Mouse (Mus musculus) stomach, embryonic 14.5 days (tissue): ENCODE results near the gene Chat. TPM values are rescaled to one million over a fixed set of nuclear protein-coding genes. Genes with fewer than 3 reads are reported as not detected.
"Not testable (repeated sequence)": the region's sequence is repeated elsewhere in the genome, so short reads cannot be mapped to it uniquely, and the experiment has no call there.

Experiments
- ATAC-seq: fragments of 200-750 bp; cut with Nextera tagmentation; 2 replicates; pipeline ENCODE4 v1.8.0; 2017; ENCODE audit warnings: low read depth, moderate TSS enrichment; ENCODE audit not compliant: insufficient number of reproducible peaks, insufficient read depth, low FRiP score
- H3K27ac ChIP-seq: fragments of 300-500 bp; sonication (generic); 2 replicates; pipeline ENCODE4 v1.5.1; 2014; ENCODE audit warnings: mild to moderate bottlenecking, low read length, moderate library complexity, mixed read lengths
- H3K27me3 ChIP-seq: fragments of 300-500 bp; sonication (generic); 2 replicates; pipeline ENCODE4 v1.6.1; 2014; ENCODE audit warnings: low read length, control low read depth, mixed read lengths; ENCODE audit not compliant: control insufficient read depth, insufficient read depth
- H3K36me3 ChIP-seq: fragments of 300-500 bp; sonication (generic); 2 replicates; pipeline ENCODE4 v1.6.1; 2014; ENCODE audit warnings: mild to moderate bottlenecking, control low read depth, low read length, moderate library complexity, mixed read lengths; ENCODE audit not compliant: control insufficient read depth, insufficient read depth
- H3K4me1 ChIP-seq: fragments of 300-500 bp; sonication (generic); 2 replicates; pipeline ENCODE4 v1.6.1; 2014; ENCODE audit warnings: low read length, control low read depth, mixed read lengths; ENCODE audit not compliant: control insufficient read depth, insufficient read depth
- H3K4me2 ChIP-seq: fragments of 300-500 bp; sonication (generic); replicated peaks from 2 replicates; pipeline ENCODE4 v1.6.1; 2014; ENCODE audit warnings: low read depth, low read length, control low read depth
- H3K4me3 ChIP-seq: fragments of 300-500 bp; sonication (generic); 2 replicates; pipeline ENCODE4 v1.5.1; 2014; ENCODE audit warnings: low read depth, low read length, control low read depth
- H3K9ac ChIP-seq: fragments of 300-500 bp; sonication (generic); replicated peaks from 2 replicates; pipeline ENCODE4 v1.6.1; 2014; ENCODE audit warnings: low read depth, mild to moderate bottlenecking, control low read depth, low read length, moderate library complexity, mixed read lengths
- H3K9me3 ChIP-seq: fragments of 300-500 bp; sonication (generic); 2 replicates; pipeline ENCODE4 v1.6.1; 2016; ENCODE audit warnings: low read depth, low read length, control low read depth; ENCODE audit not compliant: control insufficient read depth
- WGBS: fragments of 180-500 bp; shearing (Covaris S2); extraction: QIAGEN DNeasy Blood & Tissue Kit; methylation state at CpG from one replicate; pipeline ENCODE4 v1.1.7; 2014; 5-methylcytosine and 5-hydroxymethylcytosine counted together
- polyA plus RNA-seq: library from polyadenylated mRNA; unstranded; fragments of >200 nt; fragmentation: Nextera tagmentation; extraction: Ambion mirVana; gene quantifications from 2 replicates; pipeline ENCODE4 v1.2.1, GENCODE M21; 2014

The Chat gene
- polyA plus RNA-seq, 1 experiment from 2014 or later, result 0.90 TPM

- no peaks in the 10 kb centered on the region for H3K27me3 ChIP-seq
- peak overlapping the region; percentile 77 for H3K27ac ChIP-seq
- no peak overlapping the region for H3K4me2 ChIP-seq
- H3K4me3 ChIP-seq, result no peak overlapping the region
- no peaks in the 10 kb centered on the region for H3K36me3 ChIP-seq
- H3K4me1 ChIP-seq, result no peaks in the 10 kb centered on the region
- H3K9ac ChIP-seq, result no peak overlapping the region
- no peaks in the 10 kb centered on the region for H3K9me3 ChIP-seq
- 47% methylated on average over 5 of the region's 5 CpGs for WGBS
- no peak for ATAC-seq
Observed at GRCm38 (mm10) chr14:32439316-32439715, 26.5 kb downstream of the Chat start.

GRCm38 (mm10) chr14:32437352-32437793 is 28.4 kb downstream of the Chat start:
- no peak overlapping the region for H3K4me2 ChIP-seq
- H3K36me3 ChIP-seq, result no peaks in the 10 kb centered on the region
- H3K9ac ChIP-seq, result no peak overlapping the region
- no peaks in the 10 kb centered on the region for H3K4me1 ChIP-seq
- no peaks in the 10 kb centered on the region for H3K9me3 ChIP-seq
- H3K4me3 ChIP-seq, result no peak overlapping the region
- no peak for ATAC-seq
- peak overlapping the region; percentile 53; the same call in 1 of the 2 replicates for H3K27ac ChIP-seq
- H3K27me3 ChIP-seq, result no peaks in the 10 kb centered on the region
- 27% methylated on average over 5 of the region's 5 CpGs for WGBS

- no peaks in the 10 kb centered on the region for H3K4me1 ChIP-seq
- H3K9me3 ChIP-seq, result no peaks in the 10 kb centered on the region
- no peaks in the 10 kb centered on the region for H3K27me3 ChIP-seq
- no peak overlapping the region for H3K4me3 ChIP-seq
- no peak overlapping the region for H3K9ac ChIP-seq
- no peak for ATAC-seq
- WGBS, result 29% methylated on average over 8 of the region's 8 CpGs
- no peak overlapping the region for H3K4me2 ChIP-seq
- no peak overlapping the region for H3K27ac ChIP-seq
- H3K36me3 ChIP-seq, result no peaks in the 10 kb centered on the region
Observed at GRCm38 (mm10) chr14:32429030-32429602, 36.7 kb downstream of the Chat start.

GRCm38 (mm10) chr14:32423946-32424345 is 41.8 kb downstream of the Chat start:
- H3K27ac ChIP-seq, result no peak overlapping the region
- no peaks in the 10 kb centered on the region for H3K9me3 ChIP-seq
- H3K4me3 ChIP-seq, result no peak overlapping the region
- WGBS, result 85% methylated on average over 7 of the region's 7 CpGs
- no peaks in the 10 kb centered on the region for H3K27me3 ChIP-seq
- H3K9ac ChIP-seq, result no peak overlapping the region
- H3K36me3 ChIP-seq, result no peaks in the 10 kb centered on the region
- no peaks in the 10 kb centered on the region for H3K4me1 ChIP-seq
- no peak for ATAC-seq
- H3K4me2 ChIP-seq, result no peak overlapping the region

- no peak overlapping the region for H3K4me2 ChIP-seq
- no peak overlapping the region for H3K9ac ChIP-seq
- H3K27ac ChIP-seq, result no peak overlapping the region
- H3K4me1 ChIP-seq, result no peaks in the 10 kb centered on the region
- H3K27me3 ChIP-seq, result no peaks in the 10 kb centered on the region
- no peak overlapping the region for H3K4me3 ChIP-seq
- no peaks in the 10 kb centered on the region for H3K36me3 ChIP-seq
- peaks cover 3% of the 10 kb centered on the region; the same call in 1 of the 2 replicates for H3K9me3 ChIP-seq
- ATAC-seq, result no peak
- WGBS, result 64% methylated on average over 11 of the region's 11 CpGs
Observed at GRCm38 (mm10) chr14:32418747-32419146, 47.0 kb downstream of the Chat start.

GRCm38 (mm10) chr14:32412075-32412474 is 53.7 kb downstream of the Chat start:
- Histone ChIP-seq H3K4me2 (no peak overlapping the region), H3K36me3 (no peaks in the 10 kb centered on the region), H3K27ac (no peak overlapping the region), H3K9me3 (peaks cover 3% of the 10 kb centered on the region; the same call in 1 of the 2 replicates), H3K9ac (no peak overlapping the region), H3K4me3 (no peak overlapping the region), H3K27me3 (no peaks in the 10 kb centered on the region), H3K4me1 (no peaks in the 10 kb centered on the region)
- WGBS, result 78% methylated on average over 5 of the region's 5 CpGs
- ATAC-seq, result no peak

GRCm38 (mm10) chr14:32410084-32410483 is 55.7 kb downstream of the Chat start:
- Histone ChIP-seq H3K9me3 (peaks cover 3% of the 10 kb centered on the region; the same call in 1 of the 2 replicates), H3K27ac (no peak overlapping the region), H3K9ac (no peak overlapping the region), H3K4me1 (no peaks in the 10 kb centered on the region), H3K27me3 (no peaks in the 10 kb centered on the region), H3K36me3 (no peaks in the 10 kb centered on the region), H3K4me2 (no peak overlapping the region), H3K4me3 (no peak overlapping the region)
- no peak for ATAC-seq
- 89% methylated on average over 5 of the region's 5 CpGs for WGBS

GRCm38 (mm10) chr14:32405399-32405798 is 60.4 kb downstream of the Chat start:
- H3K27me3 ChIP-seq, ATAC-seq: not testable (repeated sequence)
- WGBS, result 42% methylated on average over 1 of the region's 1 CpGs

GRCm38 (mm10) chr14:32388196-32388595 is 77.6 kb downstream of the Chat start, which contains the start of gene 1700024G13Rik:
TSS of gene 1700024G13Rik (minus strand) at chr14:32388391.
- H3K4me2 ChIP-seq, result no peak within 1 kb of the TSS
- H3K4me1 ChIP-seq, result no peaks in the 10 kb centered on the region
- no peaks in the 10 kb centered on the region for H3K27me3 ChIP-seq
- H3K36me3 ChIP-seq, result no peaks in the 10 kb centered on the region
- no peak within 1 kb of the TSS for H3K4me3 ChIP-seq
- 5% methylated on average over 13 of the region's 13 CpGs for WGBS
- H3K9ac ChIP-seq, result no peak within 1 kb of the TSS
- ATAC-seq, result peak; percentile 85
- no peaks in the 10 kb centered on the region for H3K9me3 ChIP-seq
- H3K27ac ChIP-seq, result no peak within 1 kb of the TSS

More at GRCm38 (mm10) chr14:32405399-32405798, 60.4 kb downstream of the Chat start:
- H3K27ac ChIP-seq, H3K36me3 ChIP-seq, H3K4me2 ChIP-seq, H3K9me3 ChIP-seq, H3K4me3 ChIP-seq, H3K4me1 ChIP-seq, H3K9ac ChIP-seq: not testable (repeated sequence)
